In genomic region chr11:51957760-51958159, GRCm38 (mm10) we compare ENCODE assay signal across 21 mouse cellular contexts.
"Had no signal": no experiment of that assay in that cellular context is flagged by ENCODE, and none has a peak within 500 bp of the region (broad histone marks: within the 10 kb centered on the region; RNA-seq: fewer than 3 reads in every experiment).

No protein-coding gene starts in this region.

- H3K4me1 ChIP-seq: limb, embryonic 10.5 days; limb, embryonic 13.5 days; liver, embryonic 12.5 days; liver, embryonic 15.5 days had no signal

- H3K4me3 ChIP-seq: layer of hippocampus, adult 2 months; limb, embryonic 10.5 days; limb, embryonic 13.5 days; liver, embryonic 12.5 days; liver, embryonic 15.5 days had no signal

- H3K9me3 ChIP-seq: limb, embryonic 10.5 days; limb, embryonic 13.5 days; liver, embryonic 12.5 days; liver, embryonic 15.5 days had no signal

- H3K4me2 ChIP-seq: limb, embryonic 13.5 days; liver, embryonic 12.5 days; liver, embryonic 15.5 days; midbrain, embryonic 11.5 days had no signal

- H3K9ac ChIP-seq: limb, embryonic 13.5 days; liver, embryonic 12.5 days; liver, embryonic 15.5 days had no signal

- H3K27me3 ChIP-seq: limb, embryonic 13.5 days; liver, embryonic 12.5 days; liver, embryonic 15.5 days had no signal

- DNase-seq: kidney, adult 18-20 months; kidney, adult 9 months; kidney, postnatal 14 days; layer of hippocampus, adult 9-11 months; liver; lung, adult 2 months; lung, postnatal 10 days; lung, postnatal 4 days; midbrain, embryonic 14.5 days; right cerebral cortex, adult 18-20 months; right cerebral cortex, postnatal 14 days; right cerebral cortex, postnatal 4 days; thymus, postnatal 25 days had no signal

- ATAC-seq: inflammation-experienced regulatory T-cells, adult 6 months; intestine, embryonic 16.5 days; liver, embryonic 12.5 days had no signal

- H3K27ac ChIP-seq: layer of hippocampus, adult 2 months; limb, embryonic 10.5 days; limb, embryonic 13.5 days; liver, embryonic 12.5 days; liver, embryonic 15.5 days had no signal

- H3K36me3 ChIP-seq: limb, embryonic 10.5 days; limb, embryonic 13.5 days; liver, embryonic 12.5 days; liver, embryonic 15.5 days had no signal
